Mouse (Mus musculus) megakaryocyte, adult 5-6 weeks (primary cell): Measurements from ENCODE around the gene Kdm4b. TPM values are rescaled to one million over a fixed set of nuclear protein-coding genes. Genes with fewer than 3 reads are reported as not detected.

Source experiments
- ATAC-seq: 2 replicates; pipeline ENCODE4 v1.8.0; 2016; ENCODE audit warnings: mild to moderate bottlenecking, inconsistent platforms; ENCODE audit not compliant: poor library complexity, severe bottlenecking
- total RNA-seq, 2 experiments: library from RNA; stranded (forward) in 1 of 2; stranded (reverse) in 1 of 2; fragments of 153-499, 151-499 nt in 1 of 2; fragments of 221-1000, 200-1000 nt in 1 of 2; gene quantifications; 2 replicates each; pipeline versions ENCODE4 v1.2.3 to v1.2.4; 2015 to 2017

Gene Kdm4b
- total RNA-seq, 2 experiments from 2014 or later, result 6.7 to 8.0 TPM

DNA sequence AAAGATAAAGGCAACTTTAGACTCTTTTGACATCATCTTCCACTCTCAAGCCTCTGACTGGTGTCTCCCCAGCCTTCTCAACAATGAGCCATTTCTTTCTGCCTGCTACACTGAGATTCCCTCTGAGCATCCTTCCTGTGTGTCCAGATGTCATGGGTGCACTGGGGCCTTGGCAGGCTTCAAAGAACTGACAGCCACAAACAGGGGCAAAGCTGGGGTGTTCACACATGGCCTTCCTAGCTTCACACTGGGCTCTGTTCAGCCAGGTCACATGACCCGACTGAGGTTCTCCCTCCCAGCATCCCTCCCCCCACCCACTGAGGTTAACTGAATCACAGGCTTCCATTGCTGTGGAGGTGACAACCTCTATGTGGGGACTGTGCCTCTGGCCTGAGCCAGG is 29.7 kb upstream of the Kdm4b start:
- ATAC-seq, result no peak

DNA sequence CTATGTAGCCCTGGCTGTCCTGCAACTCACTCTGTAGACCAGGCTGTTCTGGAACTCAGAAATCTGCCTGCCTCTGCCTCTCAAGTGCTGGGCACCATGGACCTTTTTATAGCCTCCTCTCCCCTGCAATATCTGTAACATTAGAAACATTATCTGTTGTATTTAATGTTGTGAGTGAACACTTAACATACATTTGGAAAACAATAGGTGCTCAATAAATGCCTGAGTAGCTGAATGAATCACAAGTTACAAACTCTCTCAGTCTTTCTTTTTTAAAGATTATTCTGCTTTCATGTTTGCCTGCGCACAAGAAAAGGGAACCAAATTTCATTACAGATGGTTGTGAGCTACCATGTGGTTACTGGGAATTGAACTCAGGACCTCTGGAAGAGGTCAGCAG is 27.6 kb upstream of the Kdm4b start:
- ATAC-seq, result no peak

DNA sequence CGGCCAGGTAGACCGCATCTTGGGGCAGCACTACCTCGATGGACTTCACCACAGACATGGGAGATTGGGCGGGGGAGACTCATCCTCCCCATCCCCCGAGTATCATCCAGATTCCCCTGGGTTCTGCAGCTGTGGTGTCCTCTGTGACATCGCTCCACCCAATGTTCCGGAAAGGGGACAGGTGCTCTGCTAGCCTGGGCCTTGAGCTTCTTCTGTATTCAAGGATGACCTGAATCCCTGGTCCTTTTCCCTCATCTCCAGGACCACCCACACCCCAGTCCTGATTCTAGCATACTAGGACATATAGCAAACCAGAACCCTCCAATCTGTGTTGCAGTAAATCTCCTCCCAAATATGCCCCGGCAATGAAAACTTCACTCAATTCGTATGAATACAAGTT is 25.7 kb upstream of the Kdm4b start, which contains the start of gene Arrdc5:
TSS of gene Arrdc5 (minus strand) at position 101 of the 400 bp plus-strand sequence.
- ATAC-seq, result no peak

DNA sequence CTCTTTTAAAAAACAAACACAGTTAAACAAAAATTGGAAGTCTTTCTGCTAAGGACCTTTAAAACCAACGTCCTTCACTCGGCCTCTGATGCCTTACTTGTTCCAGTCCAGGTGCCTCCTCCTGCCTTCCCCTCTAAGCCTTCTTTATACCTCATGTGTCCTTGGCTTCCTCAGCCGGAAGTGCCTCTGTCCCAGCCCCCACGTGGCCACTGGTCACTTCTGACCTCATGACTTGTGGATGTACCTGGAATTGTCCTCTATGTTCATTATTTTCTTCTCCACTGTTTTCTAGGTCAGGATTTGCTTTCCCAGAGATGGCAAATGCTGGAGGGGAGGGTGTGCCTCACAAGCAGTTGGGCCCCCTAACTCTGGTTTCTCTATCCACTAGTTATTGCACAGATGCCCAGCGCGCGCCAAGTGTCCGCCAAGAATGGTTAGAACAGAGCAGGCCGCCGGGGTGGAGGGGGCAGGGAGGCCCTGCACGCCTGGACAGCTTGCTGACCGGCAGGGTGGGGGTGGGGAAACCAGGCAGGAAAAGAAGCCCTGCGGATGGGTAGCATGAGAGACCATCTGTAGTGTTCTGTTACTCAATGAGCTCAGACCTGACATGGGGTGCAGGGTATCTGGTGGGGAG is 23.4 kb upstream of the Kdm4b start:
- no peak for ATAC-seq

DNA sequence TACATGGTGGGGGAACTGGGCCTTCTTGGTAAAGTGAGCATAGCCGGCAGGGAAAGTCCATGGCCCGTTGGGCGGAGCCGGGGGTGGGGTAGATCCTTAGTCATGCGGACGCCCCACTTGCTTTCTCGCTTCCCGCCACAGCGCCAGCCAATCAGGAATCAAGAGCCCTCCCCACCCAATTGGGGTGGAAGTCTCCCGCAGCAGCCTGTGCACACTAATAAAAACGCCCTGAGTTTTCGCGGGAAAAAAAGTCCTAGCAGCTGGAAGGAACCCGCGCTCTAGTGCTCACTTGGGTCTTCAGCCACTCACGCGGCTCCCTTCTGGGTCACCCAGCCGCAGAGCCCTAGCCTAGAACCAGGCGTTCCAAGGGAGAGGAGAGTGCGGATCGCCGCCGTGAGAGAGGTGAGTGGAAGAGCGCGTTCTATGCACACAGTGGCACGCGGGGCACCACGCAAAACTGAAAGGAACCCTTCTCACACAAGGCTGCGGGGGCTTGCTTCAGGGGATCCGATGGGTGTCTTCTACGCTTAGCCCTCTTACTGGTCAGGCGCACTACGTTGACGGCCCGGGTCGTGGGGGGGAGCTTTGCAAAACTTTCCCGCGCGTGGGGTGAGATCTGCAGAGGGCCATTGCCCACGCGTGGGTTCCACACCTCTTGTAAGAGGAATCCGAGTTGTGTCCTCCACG is 22.6 kb upstream of the Kdm4b start, which contains the start of gene Uhrf1:
TSS of gene Uhrf1 (plus strand) at position 162 of the 687 bp plus-strand sequence.
- ATAC-seq, result peak; percentile 69

DNA sequence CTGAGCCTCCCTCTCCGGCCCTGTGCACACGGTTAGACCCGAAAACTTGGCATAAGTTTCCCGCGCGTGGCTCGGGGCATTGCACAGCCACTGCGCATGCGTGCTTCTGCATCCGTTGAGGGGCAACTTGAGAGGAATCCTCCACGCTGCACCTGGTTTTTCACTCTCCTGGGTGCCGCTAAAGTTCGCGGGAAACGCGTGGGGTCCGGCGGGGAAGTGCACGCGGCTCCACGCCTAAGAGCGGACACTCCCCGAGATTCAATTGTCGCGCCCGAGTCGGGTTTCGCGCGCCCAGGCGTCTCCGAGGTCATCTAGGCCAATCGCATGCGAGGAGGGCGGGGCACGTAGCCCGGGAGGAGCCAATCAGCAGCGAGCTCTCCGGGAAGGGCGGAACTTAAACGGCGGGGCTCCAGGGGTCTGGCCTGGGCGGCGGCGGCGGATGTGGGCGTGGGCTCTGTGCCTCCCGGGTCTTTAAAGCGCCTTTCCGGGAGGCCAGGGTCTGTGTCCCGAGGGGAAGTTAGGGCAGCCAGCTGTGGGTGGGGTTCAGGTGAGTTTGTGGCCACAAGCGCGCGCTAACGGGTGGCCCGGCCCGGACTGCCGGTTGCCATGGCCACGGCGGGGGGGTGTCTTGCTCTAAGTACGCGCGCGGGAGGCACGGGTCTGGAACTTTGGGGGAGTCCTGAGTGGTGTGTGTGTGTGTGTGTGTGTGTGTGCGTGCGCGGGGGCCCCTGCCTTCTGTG is 21.8 kb upstream of the Kdm4b start:
- ATAC-seq, result peak; percentile 90

DNA sequence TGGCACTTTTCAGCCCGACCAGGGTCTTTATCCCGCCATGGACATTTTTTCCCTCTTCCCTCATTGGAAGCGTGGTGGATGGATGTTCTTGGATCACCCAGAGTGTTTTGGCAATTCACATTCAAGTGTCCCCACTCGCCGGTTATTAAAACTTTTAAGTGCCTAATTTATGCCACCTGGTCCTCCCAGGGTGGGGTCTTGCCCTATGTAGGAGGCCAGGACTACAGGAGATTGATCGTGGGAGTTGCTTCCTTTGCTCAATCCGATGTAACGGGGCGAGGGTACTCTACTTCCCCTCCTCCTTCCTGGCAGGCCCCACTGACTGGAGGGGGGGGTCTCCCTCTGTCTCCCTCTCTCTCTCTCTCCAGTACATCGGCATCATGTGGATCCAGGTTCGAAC is 21.1 kb upstream of the Kdm4b start:
- no peak for ATAC-seq

DNA sequence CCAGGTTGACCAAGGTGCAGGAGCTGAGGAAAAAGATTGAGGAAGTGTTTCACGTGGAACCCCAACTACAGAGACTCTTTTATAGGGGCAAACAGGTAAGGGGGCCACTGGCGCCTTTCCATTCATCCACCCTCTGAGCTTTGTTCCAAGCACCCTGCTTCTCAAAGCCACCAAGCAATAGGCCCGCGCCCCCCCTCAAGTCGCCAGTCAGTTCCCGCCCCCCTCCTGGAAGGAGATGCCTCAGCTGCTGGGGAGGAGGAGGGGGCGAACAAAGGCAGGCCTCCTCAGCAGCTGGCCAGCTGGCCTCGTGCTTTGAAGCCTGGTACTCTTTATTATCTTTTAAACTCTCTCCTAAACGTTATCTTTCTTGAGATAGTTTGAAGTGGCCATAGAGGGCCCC is 20.7 kb upstream of the Kdm4b start:
- ATAC-seq, result no peak

DNA sequence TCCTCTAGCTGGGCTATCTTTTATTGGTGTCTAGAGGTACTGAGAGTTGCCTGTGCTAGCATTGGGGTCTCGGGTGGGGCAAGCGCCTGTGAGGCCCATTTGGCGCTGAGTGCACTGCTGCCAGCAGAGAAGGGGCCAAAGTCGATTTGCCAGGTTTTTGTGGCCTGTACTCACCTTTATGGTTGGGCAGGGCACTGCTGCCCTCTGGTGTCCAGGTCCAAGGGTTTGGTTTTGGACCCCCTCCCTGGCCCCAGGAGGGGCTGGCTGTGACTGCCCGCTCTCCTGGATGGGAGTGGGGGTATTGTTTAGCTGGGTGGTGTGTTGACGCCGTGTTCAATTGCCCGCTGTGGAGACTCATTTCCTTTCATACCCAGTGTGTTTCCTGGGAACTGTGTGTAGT is 20.0 kb upstream of the Kdm4b start:
- ATAC-seq, result no peak

DNA sequence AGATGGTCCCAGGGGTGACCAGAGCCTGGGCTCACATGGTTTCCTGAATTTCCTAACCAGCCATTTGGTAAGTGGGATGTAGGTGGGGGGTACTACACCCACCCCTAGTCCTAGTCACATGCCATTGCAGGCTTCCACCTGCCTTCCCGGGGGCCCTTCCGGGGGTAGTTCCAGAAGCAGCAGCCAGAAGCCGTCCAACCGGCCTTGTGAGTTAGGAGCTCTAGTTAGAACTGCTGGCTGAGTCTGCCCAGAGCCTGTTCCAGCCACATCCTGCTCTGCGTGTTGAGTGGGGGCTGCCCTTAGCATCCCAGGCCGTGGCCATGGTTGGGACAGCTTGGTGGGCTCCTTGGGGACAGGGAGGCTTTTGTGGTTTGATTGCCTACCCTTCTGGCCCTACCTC is 17.8 kb upstream of the Kdm4b start:
- ATAC-seq, result no peak

DNA sequence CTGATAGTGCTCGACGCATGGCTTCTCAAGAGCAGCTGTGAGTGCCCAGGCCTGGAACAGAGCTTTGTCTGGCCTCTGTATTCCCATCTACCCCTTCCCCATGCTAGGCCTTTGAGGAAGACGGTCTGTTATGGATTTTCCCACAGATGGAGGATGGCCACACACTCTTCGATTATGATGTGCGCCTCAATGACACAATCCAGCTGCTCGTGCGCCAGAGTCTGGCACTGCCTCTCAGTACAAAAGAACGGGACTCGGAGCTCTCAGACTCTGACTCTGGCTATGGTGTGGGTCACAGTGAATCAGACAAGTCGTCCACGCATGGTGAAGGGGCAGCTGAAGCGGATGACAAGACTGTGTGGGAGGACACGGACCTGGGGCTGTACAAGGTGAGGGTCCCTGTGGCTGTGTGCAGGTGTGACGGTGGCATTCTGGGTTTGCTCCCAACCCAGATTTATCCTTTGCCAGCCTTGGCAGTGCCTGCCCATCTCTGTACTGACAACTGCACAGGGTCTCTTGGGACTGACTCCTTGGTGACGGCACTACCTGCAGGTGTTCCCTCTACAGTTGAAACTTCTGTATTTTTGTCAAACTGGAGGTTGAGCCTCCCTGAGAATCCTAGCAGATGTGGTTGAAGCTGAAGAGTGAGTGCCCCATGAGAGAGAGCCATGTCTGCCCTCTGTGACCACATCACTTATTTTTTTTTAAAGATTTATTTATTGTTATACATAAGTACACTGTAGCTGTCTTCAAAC is 16.5 kb upstream of the Kdm4b start:
- no peak for ATAC-seq

DNA sequence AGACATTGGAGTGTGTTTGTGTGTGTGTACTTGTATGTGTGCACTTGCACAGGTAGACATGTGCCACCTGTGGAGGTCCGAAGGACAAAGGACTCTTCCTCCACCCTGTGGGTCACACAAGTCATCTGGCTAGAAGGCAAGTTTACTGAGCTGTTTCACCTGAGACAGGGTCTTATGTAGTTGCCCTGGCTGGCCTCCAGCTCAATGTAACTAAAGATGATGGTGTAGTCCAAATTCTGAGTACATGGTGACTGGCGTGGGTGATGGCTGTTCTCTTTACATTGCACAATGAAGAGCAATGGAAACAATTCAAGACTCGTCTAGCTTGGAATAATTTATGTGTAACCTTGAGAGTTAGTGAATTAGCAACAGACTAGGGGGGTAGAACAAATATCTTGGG is 1.4 kb upstream of the Kdm4b start:
- ATAC-seq, result no peak

DNA sequence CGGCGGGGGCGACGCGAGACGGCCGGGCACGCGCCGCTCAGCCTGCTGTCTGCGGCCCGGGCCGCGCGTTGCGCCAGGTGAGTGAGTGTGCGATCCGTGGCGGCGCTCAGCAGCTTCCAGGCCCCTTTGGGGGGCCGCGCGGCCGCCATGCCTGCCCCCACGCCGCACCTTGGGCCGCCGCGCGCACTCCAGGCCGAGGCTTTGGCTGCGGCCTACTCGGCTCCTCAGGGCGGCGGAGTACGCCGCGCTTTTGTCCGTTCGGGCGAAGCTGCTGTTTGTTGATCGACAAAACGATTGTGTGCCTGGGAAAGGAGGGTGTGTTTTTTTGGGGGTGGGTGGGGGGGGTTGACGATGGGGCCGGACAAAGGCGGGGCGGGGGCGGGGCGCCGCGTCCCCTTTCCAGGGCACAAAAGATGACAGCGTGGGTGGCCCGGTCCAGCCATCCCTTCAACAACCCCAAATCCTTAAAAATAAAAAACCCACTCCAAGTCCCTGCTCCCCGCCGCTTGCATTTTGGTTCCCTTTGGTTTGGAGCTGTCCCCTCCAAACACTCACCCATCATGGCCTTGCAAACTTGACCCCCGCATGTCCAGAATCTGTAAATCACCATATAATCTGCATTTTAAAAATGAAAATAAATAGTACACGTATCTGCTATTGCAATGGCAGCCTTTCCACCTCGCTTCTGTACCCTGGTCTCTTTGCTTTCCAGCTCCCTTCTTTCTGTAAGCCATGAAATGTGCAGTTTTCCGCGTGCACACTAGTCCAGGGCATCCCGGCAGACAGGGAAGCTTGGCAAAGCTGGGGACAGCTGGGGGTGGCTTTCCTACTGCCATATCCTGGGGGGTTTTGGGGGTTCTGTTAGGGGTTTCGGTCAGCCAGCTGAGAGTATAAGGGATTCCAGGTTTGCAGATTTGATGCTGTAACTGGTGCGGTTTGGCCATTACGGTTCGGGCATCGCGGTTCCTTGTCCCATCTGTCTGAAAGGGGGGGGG is 588 bp downstream of the Kdm4b start:
- ATAC-seq, result no peak

DNA sequence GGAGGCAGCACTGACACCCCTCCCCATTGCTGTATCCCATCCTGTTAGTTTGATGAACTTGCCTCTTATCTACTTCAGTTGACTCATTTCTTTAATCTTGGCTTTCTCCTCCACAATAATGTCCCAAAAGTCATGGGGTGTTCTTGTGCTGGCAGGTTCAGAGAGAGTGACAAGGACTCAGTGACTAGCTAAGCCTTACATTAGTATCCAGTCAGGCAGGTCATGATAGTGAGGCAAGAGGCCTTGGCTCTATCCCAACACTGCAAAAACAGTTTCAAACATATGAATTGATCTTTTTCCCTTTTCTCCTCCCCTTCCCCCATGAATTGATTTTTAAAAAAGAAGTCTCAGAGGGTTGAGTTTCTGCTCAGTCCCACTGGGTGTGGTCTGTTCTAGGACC is 3.4 kb downstream of the Kdm4b start:
- no peak for ATAC-seq

DNA sequence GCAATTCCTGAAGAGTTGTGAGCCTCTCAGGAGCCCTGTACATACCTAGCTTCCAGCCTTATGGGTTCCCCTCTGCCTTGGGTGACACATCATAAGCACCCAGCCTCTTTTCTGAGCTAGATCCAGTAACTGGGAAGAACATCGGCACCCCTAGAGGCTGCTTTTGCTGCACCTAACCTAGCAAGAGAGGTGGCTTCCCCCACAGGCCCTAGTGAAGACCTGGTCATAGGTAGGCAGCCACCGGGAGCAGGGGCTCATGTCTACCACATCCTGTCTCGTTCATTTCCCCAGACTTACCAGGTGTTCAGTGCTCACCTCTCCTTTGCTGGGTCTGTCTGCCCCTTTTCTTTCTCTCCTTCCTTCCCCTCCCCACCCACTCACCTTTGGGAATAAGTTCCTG is 4.5 kb downstream of the Kdm4b start:
- ATAC-seq, result no peak

DNA sequence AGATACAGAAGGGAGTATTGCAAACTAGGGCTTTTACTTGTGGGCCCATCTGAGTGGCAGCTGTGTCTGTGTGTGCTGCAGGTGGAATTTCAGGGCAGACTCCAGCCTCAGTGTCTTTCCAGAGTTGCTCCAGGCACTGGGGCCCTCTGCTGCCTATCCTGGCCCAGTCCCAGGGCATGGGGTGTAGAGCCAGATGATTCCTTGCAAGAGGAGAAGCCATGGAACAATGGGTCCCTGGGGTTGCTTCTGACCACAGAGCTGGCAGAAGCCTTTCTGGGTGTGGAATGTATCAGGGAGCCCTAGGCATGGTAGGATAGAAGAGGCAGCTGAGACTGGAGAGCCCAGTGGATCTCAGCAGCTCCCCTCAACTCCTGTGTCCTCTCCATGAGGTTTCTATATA is 5.4 kb downstream of the Kdm4b start:
- no peak for ATAC-seq

DNA sequence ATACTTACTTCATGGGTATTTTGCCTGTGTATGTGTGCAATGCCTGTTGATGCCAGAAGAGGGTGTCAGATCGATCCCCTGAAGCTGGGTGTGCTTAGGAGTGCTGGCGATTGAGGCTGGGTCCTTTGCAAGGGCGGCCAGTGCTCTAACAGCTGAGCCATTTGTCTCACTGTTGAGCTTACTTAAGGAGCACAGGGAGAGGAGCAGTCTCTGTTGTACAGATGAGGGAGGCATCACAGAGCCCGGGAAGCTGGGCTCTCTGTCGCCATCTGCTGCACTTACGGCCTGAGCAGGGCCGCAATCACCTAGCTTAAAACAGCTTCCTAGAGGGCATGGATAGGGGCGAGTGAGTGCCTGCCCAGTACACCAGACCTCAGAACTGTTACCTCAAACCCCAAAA is 7.1 kb downstream of the Kdm4b start:
- ATAC-seq, result no peak

DNA sequence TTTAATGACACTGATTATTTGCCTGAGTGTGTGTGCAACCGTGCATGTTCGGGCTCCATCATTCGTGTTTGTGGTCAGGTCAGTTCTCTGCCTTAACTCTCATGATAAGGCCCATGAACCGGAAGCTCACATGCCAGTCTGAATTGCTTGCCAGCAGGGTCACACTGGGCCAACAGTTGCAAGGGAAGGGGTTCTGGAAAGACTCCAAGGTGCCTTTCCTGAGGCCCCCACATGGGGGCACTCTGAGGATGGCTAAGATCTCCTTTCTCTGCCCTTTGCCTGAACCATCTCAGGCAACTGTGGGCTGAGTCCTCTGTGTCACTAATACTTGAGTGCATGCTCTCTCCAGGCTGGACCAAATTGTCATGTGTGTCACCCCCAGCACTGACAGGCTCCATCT is 11.3 kb downstream of the Kdm4b start:
- ATAC-seq, result peak; percentile 51

DNA sequence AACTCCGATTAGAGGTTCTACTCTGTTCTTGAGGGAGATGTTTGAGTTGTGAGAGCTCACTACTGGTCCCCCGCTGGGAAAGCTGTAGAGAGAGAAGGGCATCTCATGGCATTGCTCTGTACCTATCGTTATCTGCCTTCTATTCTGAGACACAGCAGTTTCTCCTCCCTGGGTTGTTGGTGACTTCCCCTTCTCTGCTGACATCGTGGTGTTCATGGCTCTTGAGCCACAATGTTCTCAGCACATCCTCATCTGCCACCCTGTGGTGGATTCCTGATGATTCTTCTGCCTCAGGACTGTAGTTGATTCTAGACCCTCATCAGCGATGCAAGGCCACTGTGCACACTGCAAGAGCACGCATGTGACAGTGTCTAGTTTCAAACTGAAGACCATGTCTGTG is 11.9 kb downstream of the Kdm4b start:
- peak; percentile 53 for ATAC-seq

DNA sequence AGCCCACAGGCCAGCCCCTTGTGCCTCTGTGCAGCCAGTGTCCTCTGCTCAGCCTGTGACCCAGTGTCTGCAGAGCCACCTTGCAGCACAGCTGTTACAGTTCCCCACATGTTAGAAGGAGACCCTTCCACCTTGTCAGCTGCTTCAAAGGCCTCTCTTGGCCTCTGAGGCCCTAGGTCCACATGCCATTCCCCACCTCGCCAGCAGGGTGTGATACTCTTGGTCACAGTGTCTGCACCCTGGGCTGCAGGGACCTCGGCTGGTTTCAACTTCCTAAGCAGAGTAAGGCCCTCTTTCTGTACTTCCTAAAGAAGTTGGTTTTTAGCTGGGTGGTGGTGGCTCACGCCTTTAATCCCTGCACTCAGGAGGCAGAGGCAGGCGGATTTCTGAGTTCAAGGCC is 13.0 kb downstream of the Kdm4b start:
- ATAC-seq, result peak; percentile 66
